Mouse (Mus musculus): ENCODE data around the gene Ddx18.

DNA sequence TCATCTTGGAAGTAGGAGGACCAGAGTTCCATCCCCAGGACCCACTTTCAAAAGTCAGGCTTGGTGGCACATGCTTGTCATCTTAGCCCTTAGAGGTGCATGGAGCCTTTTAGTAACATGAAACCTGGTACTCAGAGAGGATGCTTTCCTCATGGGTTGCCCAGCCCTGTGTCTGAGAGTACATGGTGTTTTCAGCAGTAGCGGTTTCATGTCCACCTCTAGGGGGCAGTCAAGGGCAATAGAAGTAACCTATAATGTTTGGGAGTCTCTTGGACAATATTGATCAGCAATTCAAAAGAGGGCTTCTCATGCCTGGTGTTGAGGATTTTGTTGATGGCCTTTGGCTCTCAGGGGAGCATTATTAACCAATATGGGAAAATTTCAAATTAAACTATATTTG lies 33.3 kb upstream of the Ddx18 start:
- TF ChIP-seq CTCF (IDR thresholded peaks at IDR 0.05; ENCODE audit: borderline replicate concordance, insufficient read depth, low read length) (no peak), POLR2A (IDR thresholded peaks at IDR 0.05; ENCODE audit: low read depth, low read length) (no peak)

Measured in embryonic fibroblast, embryonic 13.5 days (primary cell).